Mouse (Mus musculus) heart, embryonic 10.5 days (tissue): Measurements from ENCODE around the gene Lipa. TPM values are rescaled to one million over a fixed set of nuclear protein-coding genes. Genes with fewer than 3 reads are reported as not detected.

Experiments used
- polyA plus RNA-seq: library from polyadenylated mRNA; unstranded; fragments of >200 nt; fragmentation: Nextera tagmentation; extraction: Ambion mirVana; gene quantifications from 2 replicates; pipeline ENCODE4 v1.2.1, GENCODE M21; 2016

Gene Lipa
- polyA plus RNA-seq, 1 experiment from 2014 or later: 39.3 TPM

Other genes with a start within 250 kb of the Lipa start
- 1.1 and 4.8 TPM in 2 replicates for gene Fas, start 236.8 kb downstream of the Lipa start, polyA plus RNA-seq
- 2.5 and 3.0 TPM in 2 replicates for gene Ch25h, start 52.3 kb downstream of the Lipa start, polyA plus RNA-seq
- 4.7 and 5.3 TPM in 2 replicates for gene Ifit2, start 23.2 kb upstream of the Lipa start, polyA plus RNA-seq
- gene Ifit3, start 56.1 kb upstream of the Lipa start, polyA plus RNA-seq: 0.16 and 0.21 TPM in 2 replicates
- 0.94 and 1.1 TPM in 2 replicates for gene Ifit1bl1, start 74.5 kb upstream of the Lipa start, polyA plus RNA-seq
- 0.07 TPM in 1 of 2 replicates, not detected in the other for gene Ifit3b, start 80.5 kb upstream of the Lipa start, polyA plus RNA-seq
- gene Ifit1bl2, start 113.3 kb upstream of the Lipa start, polyA plus RNA-seq: 0.38 and 0.42 TPM in 2 replicates
- 0.10 and 0.15 TPM in 2 replicates for gene Ifit1, start 113.4 kb upstream of the Lipa start, polyA plus RNA-seq
- gene Slc16a12, start 219.8 kb upstream of the Lipa start, polyA plus RNA-seq: 19.3 and 35.1 TPM in 2 replicates